Mouse (Mus musculus) heart, postnatal 0 days (tissue): ENCODE data around the gene Scrt2. TPM values are rescaled to one million over a fixed set of nuclear protein-coding genes. Genes with fewer than 3 reads are reported as not detected.

ENCODE experiments used
- ATAC-seq: fragments of 200-750 bp; cut with Nextera tagmentation; 2 replicates; pipeline ENCODE4 v1.8.0; 2017; ENCODE audit warnings: low read depth, moderate number of reproducible peaks, moderate library complexity; ENCODE audit not compliant: insufficient read depth
- DNase-seq: peaks from one replicate; pipeline ENCODE4 v3.0.0-alpha.2; 2016; ENCODE audit warnings: low spot score
- H3K27ac ChIP-seq: fragments of 300-500 bp; sonication (generic); 2 replicates; pipeline ENCODE4 v1.5.1; 2014; ENCODE audit warnings: low read depth, mild to moderate bottlenecking
- H3K27me3 ChIP-seq: fragments of 300-500 bp; sonication (generic); 2 replicates; pipeline ENCODE4 v1.6.1; 2014; ENCODE audit warnings: low read length, mixed read lengths; ENCODE audit not compliant: control insufficient read depth, insufficient read depth
- H3K36me3 ChIP-seq: fragments of 300-500 bp; sonication (generic); replicated peaks from 2 replicates; pipeline ENCODE4 v1.6.1; 2014; ENCODE audit warnings: low read length, mixed read lengths; ENCODE audit not compliant: control insufficient read depth, insufficient read depth
- H3K4me1 ChIP-seq: fragments of 300-500 bp; sonication (generic); 2 replicates; pipeline ENCODE4 v1.6.1; 2014; ENCODE audit warnings: antibody characterized with exemption; ENCODE audit not compliant: control insufficient read depth, insufficient read depth
- H3K4me2 ChIP-seq: fragments of 300-500 bp; sonication (generic); 2 replicates; pipeline ENCODE4 v1.6.1; 2014; ENCODE audit warnings: low read depth, mild to moderate bottlenecking, low read length, moderate library complexity
- H3K4me3 ChIP-seq: fragments of 300-500 bp; sonication (generic); 2 replicates; pipeline ENCODE4 v1.5.1; 2014; ENCODE audit warnings: low read depth, low read length
- H3K9ac ChIP-seq: fragments of 300-500 bp; sonication (generic); replicated peaks from 2 replicates; pipeline ENCODE4 v1.6.1; 2014; ENCODE audit warnings: low read depth, low read length, mixed read lengths
- H3K9me3 ChIP-seq: fragments of 300-500 bp; sonication (generic); replicated peaks from 2 replicates; pipeline ENCODE4 v1.6.1; 2016; ENCODE audit warnings: low read length; ENCODE audit not compliant: control insufficient read depth
- CTCF ChIP-seq: IDR thresholded peaks from 2 replicates; pipeline ENCODE4 v1.5.1; 2016; ENCODE audit warnings: antibody characterized with exemption, control low read depth, low read depth
- EP300 ChIP-seq: IDR thresholded peaks from 2 replicates; pipeline ENCODE4 v1.6.1; 2016; ENCODE audit warnings: antibody characterized with exemption, low read depth
- WGBS: fragments of 180-500 bp; shearing (Covaris S2); extraction: QIAGEN DNeasy Blood & Tissue Kit; methylation state at CpG from one replicate; pipeline ENCODE4 v1.1.7; 2014; 5-methylcytosine and 5-hydroxymethylcytosine counted together
- polyA plus RNA-seq: library from polyadenylated mRNA; unstranded; fragments of >200 nt; fragmentation: Nextera tagmentation; extraction: Ambion mirVana; gene quantifications from 2 replicates; pipeline ENCODE4 v1.2.1, GENCODE M21; 2015
- total RNA-seq: library from RNA; depleted of rRNA; stranded (reverse); fragments of >200 nt; gene quantifications from 2 replicates; pipeline ENCODE4 v1.2.3, GENCODE M21; 2014; ENCODE audit warnings: low replicate concordance

Gene Scrt2
- total and polyA plus RNA-seq, 2 experiments from 2014 or later = not detected

GRCm38 (mm10) chr2:152048981-152049441, 32.3 kb upstream of the Scrt2 start:
- DNase-seq (no peak), ATAC-seq (no peak; the same call in 1 of the 2 replicates)
- Histone ChIP-seq H3K36me3 (no peaks in the 10 kb centered on the region), H3K4me3 (peak overlapping the region; percentile 52), H3K27ac (no peak overlapping the region), H3K4me2 (peak overlapping the region; percentile 81), H3K27me3 (peaks cover 79% of the 10 kb centered on the region), H3K9ac (peak overlapping the region; percentile 18), H3K4me1 (peaks cover 6% of the 10 kb centered on the region; the same call in 1 of the 2 replicates), H3K9me3 (no peaks in the 10 kb centered on the region; the same call in 1 of the 2 replicates)
- TF ChIP-seq EP300 = no peak
- TF ChIP-seq CTCF = no peak
- WGBS = under 1% methylated on average over 24 of the region's 24 CpGs

- H3K4me1 ChIP-seq = peaks cover 6% of the 10 kb centered on the region; the same call in 1 of the 2 replicates
- ATAC-seq (no peak), DNase-seq (no peak)
- no peak overlapping the region for H3K4me2 ChIP-seq
- H3K9me3 ChIP-seq = no peaks in the 10 kb centered on the region; the same call in 1 of the 2 replicates
- TF ChIP-seq EP300 = no peak
- no peak for TF ChIP-seq CTCF
- no peak overlapping the region for H3K9ac ChIP-seq
- H3K27ac ChIP-seq = no peak overlapping the region
- WGBS = 4% methylated on average over 13 of the region's 13 CpGs
- peak overlapping the region; percentile 52; the same call in 1 of the 2 replicates for H3K4me3 ChIP-seq
- no peaks in the 10 kb centered on the region for H3K36me3 ChIP-seq
- H3K27me3 ChIP-seq = peaks cover 80% of the 10 kb centered on the region
These were observed 31.6 kb upstream of the Scrt2 start for GRCm38 (mm10) chr2:152049611-152050270.

- H3K27ac ChIP-seq = no peak overlapping the region
- no peak for TF ChIP-seq EP300
- no peak for TF ChIP-seq CTCF
- no peaks in the 10 kb centered on the region for H3K36me3 ChIP-seq
- no peaks in the 10 kb centered on the region; the same call in 1 of the 2 replicates for H3K9me3 ChIP-seq
- 15% methylated on average over 7 of the region's 7 CpGs for WGBS
- ATAC-seq = no peak
- no peak overlapping the region for H3K4me2 ChIP-seq
- no peak overlapping the region for H3K4me3 ChIP-seq
- H3K4me1 ChIP-seq = peaks cover 6% of the 10 kb centered on the region; the same call in 1 of the 2 replicates
- H3K9ac ChIP-seq = no peak overlapping the region
- DNase-seq = no peak
- peaks cover 84% of the 10 kb centered on the region for H3K27me3 ChIP-seq
These were observed 31.0 kb upstream of the Scrt2 start for GRCm38 (mm10) chr2:152050316-152050715.

- H3K4me3 ChIP-seq = no peak overlapping the region
- TF ChIP-seq EP300 (no peak), CTCF (no peak)
- peaks cover 85% of the 10 kb centered on the region for H3K27me3 ChIP-seq
- H3K36me3 ChIP-seq = no peaks in the 10 kb centered on the region
- no peak overlapping the region for H3K4me2 ChIP-seq
- DNase-seq = no peak
- ATAC-seq = no peak
- peaks cover 6% of the 10 kb centered on the region; the same call in 1 of the 2 replicates for H3K4me1 ChIP-seq
- H3K9ac ChIP-seq = no peak overlapping the region
- WGBS = 66% methylated on average over 3 of the region's 3 CpGs
- H3K9me3 ChIP-seq = no peaks in the 10 kb centered on the region
- H3K27ac ChIP-seq = no peak overlapping the region
These were observed 29.3 kb upstream of the Scrt2 start for GRCm38 (mm10) chr2:152051985-152052384.

- H3K9ac ChIP-seq = no peak overlapping the region
- ATAC-seq (no peak), DNase-seq (no peak)
- H3K4me2 ChIP-seq = no peak overlapping the region
- H3K27me3 ChIP-seq = peaks cover 68% of the 10 kb centered on the region
- no peaks in the 10 kb centered on the region for H3K36me3 ChIP-seq
- WGBS = 47% methylated on average over 1 of the region's 1 CpGs
- H3K9me3 ChIP-seq = no peaks in the 10 kb centered on the region
- no peaks in the 10 kb centered on the region for H3K4me1 ChIP-seq
- no peak for TF ChIP-seq CTCF
- no peak for TF ChIP-seq EP300
- H3K27ac ChIP-seq = no peak overlapping the region
- H3K4me3 ChIP-seq = no peak overlapping the region
These were observed 25.9 kb upstream of the Scrt2 start for GRCm38 (mm10) chr2:152055406-152055805.
